Mouse (Mus musculus) lung, adult 2 months (tissue): ENCODE measurements around the gene Mrtfa.

Source experiments
- CTCF ChIP-seq: fragments of 200-500 bp; IDR thresholded peaks from 2 replicates; pipeline ENCODE4 v1.5.1; 2011; ENCODE audit warnings: mild to moderate bottlenecking, low read length, control low read depth; ENCODE audit not compliant: insufficient read depth
- POLR2A ChIP-seq: fragments of 200-500 bp; IDR thresholded peaks from 2 replicates; pipeline ENCODE4 v1.6.1; 2011; ENCODE audit warnings: low read depth, mild to moderate bottlenecking, control low read depth, low read length, borderline replicate concordance; ENCODE audit errors: extremely low read depth

- TF ChIP-seq CTCF, result no peak
- no peak for TF ChIP-seq POLR2A
These were observed 195.6 kb downstream of the Mrtfa start for GRCm38 (mm10) chr15:80994959-80995358.
